Comparison of ENCODE assay signal across 14 mouse cellular contexts in genomic region chr2:164679906-164680305, GRCm38 (mm10). TPM values are rescaled to one million over a fixed set of nuclear protein-coding genes. Genes with fewer than 3 reads are reported as not detected.
DNase-seq lines count a peak whose midpoint lies in the region; ATAC-seq and TF ChIP-seq lines count a peak whose summit lies in the region.
"Had no signal": no experiment of that assay in that cellular context is flagged by ENCODE, and none has a peak within 500 bp of the region (broad histone marks: within the 10 kb centered on the region; RNA-seq: fewer than 3 reads in every experiment).

No protein-coding gene starts in this region.

- no peak overlapping the region for H3K9ac ChIP-seq in forebrain, embryonic 15.5 days (replicated peaks)

- H3K27me3 ChIP-seq in forebrain, embryonic 15.5 days, result no peaks in the 10 kb centered on the region

- DNase-seq in 416B (ENCODE audit: low read depth), result peak; percentile 33
- DNase-seq in large intestine, adult 2 months (ENCODE audit: low read depth, low spot score), result peak; percentile 61
- peak; percentile 35 to 59 for DNase-seq in natural killer cell, adult 2 months (ENCODE audit: low spot score in 2 of 2)
- no peak for DNase-seq in kidney, postnatal 10 days
- DNase-seq in right cerebral cortex, postnatal 25 days, result no peak
- DNase-seq: kidney, adult 11 months; left cerebral cortex, postnatal 4 days; midbrain, embryonic 14.5 days had no signal

- TF ChIP-seq CTCF in bone marrow macrophage, adult 2 months (IDR thresholded peaks at IDR 0.05; ENCODE audit: low read depth, low read length), result no peak

- no peak for ATAC-seq in forebrain, embryonic 15.5 days (replicated peaks)

- peaks cover 26% of the 10 kb centered on the region for H3K4me1 ChIP-seq in bone marrow macrophage, adult 2 months (ENCODE audit: control insufficient read depth, insufficient read depth, low read length)
- H3K4me1 ChIP-seq in forebrain, embryonic 15.5 days, result peaks cover 7% of the 10 kb centered on the region; the same call in 1 of the 2 replicates

- no peak for TF ChIP-seq POLR2A in bone marrow macrophage, adult 2 months (IDR thresholded peaks at IDR 0.05; ENCODE audit: borderline replicate concordance, low read depth, low read length)

- no peak overlapping the region for H3K4me3 ChIP-seq in bone marrow macrophage, adult 2 months (ENCODE audit: insufficient read depth, low read length)
- H3K4me3 ChIP-seq in forebrain, embryonic 15.5 days, result no peak overlapping the region

- no peaks in the 10 kb centered on the region for H3K9me3 ChIP-seq in forebrain, embryonic 15.5 days

- H3K27ac ChIP-seq in bone marrow macrophage, adult 2 months (ENCODE audit: insufficient read depth, low read depth, low read length), result peak overlapping the region; percentile 25
- H3K27ac ChIP-seq in forebrain, embryonic 15.5 days (replicated peaks), result no peak overlapping the region

- 13% methylated on average over 3 of the region's 3 CpGs for WGBS in large intestine, adult 2 months
- WGBS in forebrain, embryonic 15.5 days, result 71% methylated on average over 3 of the region's 3 CpGs

- no peak overlapping the region for H3K4me2 ChIP-seq in forebrain, embryonic 15.5 days (replicated peaks)

- H3K36me3 ChIP-seq in forebrain, embryonic 15.5 days, result no peaks in the 10 kb centered on the region
- H3K36me3 ChIP-seq: G1E had no signal

RNA-seq across cellular contexts. Expression of gene Wfdc13, which starts 5.0 kb away (rescaled TPM):
- polyA plus RNA-seq in bone marrow macrophage, adult 2 months (2012; ENCODE audit: insufficient read depth, insufficient read length, missing spikeins), result not detected in 2 replicates
- polyA plus RNA-seq in large intestine, adult 2 months (2012; rRNA removed), result 0.10 and 0.32 TPM in 2 replicates
- polyA plus RNA-seq in forebrain, embryonic 15.5 days (2015; fragmentation: Nextera tagmentation; extraction: Ambion mirVana), result not detected in 2 replicates
- polyA plus RNA-seq: forebrain, embryonic 11.5 days; G1E; heart, embryonic 11.5 days; midbrain, embryonic 14.5 days had no signal

RNA-seq across cellular contexts. Expression of gene Wfdc11, which starts 6.0 kb away (rescaled TPM):
- not detected in 2 replicates for polyA plus RNA-seq in bone marrow macrophage, adult 2 months (2012; ENCODE audit: insufficient read depth, insufficient read length, missing spikeins)
- polyA plus RNA-seq in large intestine, adult 2 months (2012; rRNA removed), result not detected in 2 replicates
- not detected in 2 replicates for polyA plus RNA-seq in forebrain, embryonic 15.5 days (2015; fragmentation: Nextera tagmentation; extraction: Ambion mirVana)
- polyA plus RNA-seq: forebrain, embryonic 11.5 days; G1E; heart, embryonic 11.5 days; midbrain, embryonic 14.5 days; testis, adult 2 months had no signal

RNA-seq across cellular contexts. Expression of gene Spint4, which starts 18.4 kb away (rescaled TPM):
- not detected in 2 replicates for polyA plus RNA-seq in bone marrow macrophage, adult 2 months (2012; ENCODE audit: insufficient read depth, insufficient read length, missing spikeins)
- not detected in 2 replicates for polyA plus RNA-seq in large intestine, adult 2 months (2012; rRNA removed)
- not detected in 2 replicates for polyA plus RNA-seq in forebrain, embryonic 15.5 days (2015; fragmentation: Nextera tagmentation; extraction: Ambion mirVana)
- polyA plus RNA-seq: forebrain, embryonic 11.5 days; G1E; heart, embryonic 11.5 days; midbrain, embryonic 14.5 days; testis, adult 2 months had no signal

RNA-seq across cellular contexts. Expression of gene Wfdc9, which starts 23.5 kb away (rescaled TPM):
- not detected in 2 replicates for polyA plus RNA-seq in bone marrow macrophage, adult 2 months (2012; ENCODE audit: insufficient read depth, insufficient read length, missing spikeins)
- not detected in 2 replicates for polyA plus RNA-seq in large intestine, adult 2 months (2012; rRNA removed)
- not detected in 2 replicates for polyA plus RNA-seq in forebrain, embryonic 15.5 days (2015; fragmentation: Nextera tagmentation; extraction: Ambion mirVana)
- polyA plus RNA-seq: forebrain, embryonic 11.5 days; G1E; heart, embryonic 11.5 days; midbrain, embryonic 14.5 days had no signal

RNA-seq across cellular contexts. Expression of gene Wfdc10, which starts 24.1 kb away (rescaled TPM):
- not detected in 2 replicates for polyA plus RNA-seq in bone marrow macrophage, adult 2 months (2012; ENCODE audit: insufficient read depth, insufficient read length, missing spikeins)
- polyA plus RNA-seq in large intestine, adult 2 months (2012; rRNA removed), result 0.73 TPM in 1 of 2 replicates, not detected in the other
- not detected in 2 replicates for polyA plus RNA-seq in forebrain, embryonic 15.5 days (2015; fragmentation: Nextera tagmentation; extraction: Ambion mirVana)
- polyA plus RNA-seq: forebrain, embryonic 11.5 days; G1E; midbrain, embryonic 14.5 days had no signal

Comparison
In these comparisons a context has a peak if more than half of its experiments do, and no peak if none do; other contexts are left out.
1. DNase-seq: peak in 416B (single experiment), large intestine, adult 2 months (single experiment) and natural killer cell, adult 2 months (2 of 2); none in kidney, postnatal 10 days (single experiment) and right cerebral cortex, postnatal 25 days (single experiment).